In genomic region chr10:7183171-7183631, GRCm38 (mm10) we compare ENCODE assay signal across 9 mouse cellular contexts. TPM values are rescaled to one million over a fixed set of nuclear protein-coding genes. Genes with fewer than 3 reads are reported as not detected.
A peak's percentile ranks its signal among the peaks of the same experiment; 100 is the strongest.
DNase-seq lines count a peak whose midpoint lies in the region; ATAC-seq and TF ChIP-seq lines count a peak whose summit lies in the region.
"Had no signal": no experiment of that assay in that cellular context is flagged by ENCODE, and none has a peak within 500 bp of the region (broad histone marks: within the 10 kb centered on the region; RNA-seq: fewer than 3 reads in every experiment).

No protein-coding gene starts in this region.

- H3K27me3 ChIP-seq in embryonic facial prominence, embryonic 11.5 days (ENCODE audit: control insufficient read depth, insufficient read depth, low read length): no peaks in the 10 kb centered on the region
- no peaks in the 10 kb centered on the region for H3K27me3 ChIP-seq in intestine, embryonic 16.5 days (replicated peaks; ENCODE audit: control insufficient read depth, insufficient read depth, low read length)

- H3K4me2 ChIP-seq in embryonic facial prominence, embryonic 11.5 days (ENCODE audit: low read depth, low read length): no peak overlapping the region
- H3K4me2 ChIP-seq in intestine, embryonic 16.5 days (ENCODE audit: low read depth, low read length): peak overlapping the region; percentile 27

- peak; percentile 69; the same call in 1 of the 2 replicates for ATAC-seq in embryonic facial prominence, embryonic 11.5 days (replicated peaks; ENCODE audit: insufficient number of reproducible peaks, low FRiP score, low TSS enrichment, low read depth)
- ATAC-seq in intestine, embryonic 16.5 days: peak; percentile 62

- peaks cover 7% of the 10 kb centered on the region; the same call in 1 of the 2 replicates for H3K4me1 ChIP-seq in embryonic facial prominence, embryonic 11.5 days (ENCODE audit: control insufficient read depth, insufficient read depth, low read length)
- H3K4me1 ChIP-seq in intestine, embryonic 16.5 days (ENCODE audit: control insufficient read depth, insufficient read depth, low read length): peaks cover 38% of the 10 kb centered on the region

- intact Hi-C loops in left cerebral cortex, postnatal 10 days (cut with DNase I): no loop called here

- no peak for TF ChIP-seq POLR2A in brain, embryonic 14.5 days (IDR thresholded peaks at IDR 0.05; ENCODE audit: borderline replicate concordance, extremely low read depth, insufficient read depth, insufficient read length, poor library complexity, severe bottlenecking)

- H3K9me3 ChIP-seq in embryonic facial prominence, embryonic 11.5 days (replicated peaks; ENCODE audit: control insufficient read depth, low read length): no peaks in the 10 kb centered on the region
- no peaks in the 10 kb centered on the region for H3K9me3 ChIP-seq in intestine, embryonic 16.5 days (ENCODE audit: control insufficient read depth, low read length)

- no peak for TF ChIP-seq CTCF in brain, embryonic 14.5 days (IDR thresholded peaks at IDR 0.05; ENCODE audit: borderline replicate concordance, extremely low read depth, insufficient read depth, insufficient read length)

- H3K27ac ChIP-seq in embryonic facial prominence, embryonic 11.5 days (replicated peaks; ENCODE audit: low read depth, low read length): no peak overlapping the region
- peak overlapping the region; percentile 73 for H3K27ac ChIP-seq in intestine, embryonic 16.5 days (ENCODE audit: low read length)

- WGBS in embryonic facial prominence, embryonic 11.5 days: 17% methylated on average over 6 of the region's 6 CpGs
- 17% methylated on average over 6 of the region's 6 CpGs for WGBS in intestine, embryonic 16.5 days

- DNase-seq in brain, embryonic 14.5 days (ENCODE audit: low read depth): peak; percentile 25
- peak; percentile 69 for DNase-seq in embryonic facial prominence, embryonic 11.5 days (ENCODE audit: low spot score)
- peak; percentile 19 for DNase-seq in lung, postnatal 10 days
- no peak for DNase-seq in left cerebral cortex, postnatal 10 days (ENCODE audit: extremely low spot score in 1 of 2, low spot score in 2 of 2)
- DNase-seq in frontal cortex, adult 2 months (ENCODE audit: extremely low spot score in 1 of 2, low spot score in 1 of 2): no peak
- DNase-seq in ovary, postnatal 36 days (ENCODE audit: low spot score): no peak
- DNase-seq in layer of hippocampus, adult 9-11 months: no peak
- DNase-seq: adrenal gland, postnatal 25 days had no signal

- H3K9ac ChIP-seq in embryonic facial prominence, embryonic 11.5 days (replicated peaks; ENCODE audit: low read length): no peak overlapping the region
- peak overlapping the region; percentile 18; the same call in 1 of the 2 replicates for H3K9ac ChIP-seq in intestine, embryonic 16.5 days (ENCODE audit: low read depth, low read length)

- H3K4me3 ChIP-seq in embryonic facial prominence, embryonic 11.5 days (ENCODE audit: low read depth, low read length): no peak overlapping the region
- no peak overlapping the region for H3K4me3 ChIP-seq in intestine, embryonic 16.5 days (ENCODE audit: low read length)

- H3K36me3 ChIP-seq in embryonic facial prominence, embryonic 11.5 days (replicated peaks; ENCODE audit: control insufficient read depth, insufficient read depth, low read depth, low read length): no peaks in the 10 kb centered on the region
- H3K36me3 ChIP-seq in intestine, embryonic 16.5 days (ENCODE audit: control insufficient read depth, insufficient read depth, low read length): no peaks in the 10 kb centered on the region

RNA-seq across cellular contexts. Expression of gene Cnksr3, which starts 28.8 kb away (rescaled TPM):
- 3.8 and 3.9 TPM in 2 replicates for polyA plus RNA-seq in brain, embryonic 14.5 days (2012; rRNA removed)
- 8.5 and 10.1 TPM in 2 replicates for polyA plus RNA-seq in embryonic facial prominence, embryonic 11.5 days (2014; fragmentation: Nextera tagmentation; extraction: Ambion mirVana)
- 13.4 and 14.2 TPM in 2 replicates for polyA plus RNA-seq in intestine, embryonic 16.5 days (2015; fragmentation: Nextera tagmentation; extraction: Ambion mirVana)
- total RNA-seq in left cerebral cortex, postnatal 10 days (2021): 1 to 10 TPM; 5.4 to 7.8 TPM
- 5.0 and 5.5 TPM in 2 replicates for polyA plus RNA-seq in frontal cortex, adult 2 months (2012; rRNA removed)

Comparison
In these comparisons a context has a peak if more than half of its experiments do, and no peak if none do; other contexts are left out.
1. DNase-seq: peak in brain, embryonic 14.5 days (single experiment), embryonic facial prominence, embryonic 11.5 days (single experiment) and lung, postnatal 10 days (single experiment); none in left cerebral cortex, postnatal 10 days (0 of 2), frontal cortex, adult 2 months (0 of 2), ovary, postnatal 36 days (single experiment) and layer of hippocampus, adult 9-11 months (single experiment).